Comparison of ENCODE assay signal across 30 mouse cellular contexts in genomic region chr5:143613265-143613664, GRCm38 (mm10). TPM values are rescaled to one million over a fixed set of nuclear protein-coding genes. Genes with fewer than 3 reads are reported as not detected.
DNase-seq lines count a peak whose midpoint lies in the region; ATAC-seq lines count a peak whose summit lies in the region.
"Had no signal": no experiment of that assay in that cellular context is flagged by ENCODE, and none has a peak within 500 bp of the region (broad histone marks: within the 10 kb centered on the region; RNA-seq: fewer than 3 reads in every experiment).

No protein-coding gene starts in this region.

- whole genome bisulfite sequencing in embryonic facial prominence, embryonic 13.5 days = 23% methylated on average over 4 of the region's 4 CpGs
- 75% methylated on average over 4 of the region's 4 CpGs for WGBS in limb, embryonic 11.5 days

- H3K4me3 ChIP-seq in embryonic facial prominence, embryonic 13.5 days = no peak overlapping the region
- no peak overlapping the region for H3K4me3 ChIP-seq in limb, embryonic 11.5 days (ENCODE audit: low read depth, low read length)
- H3K4me3 ChIP-seq: embryonic facial prominence, embryonic 12.5 days; forebrain, embryonic 10.5 days; forebrain, embryonic 13.5 days; heart, adult 2 months; heart, embryonic 10.5 days; heart, embryonic 13.5 days had no signal

- H3K27me3 ChIP-seq in embryonic facial prominence, embryonic 13.5 days = no peaks in the 10 kb centered on the region
- no peaks in the 10 kb centered on the region for H3K27me3 ChIP-seq in limb, embryonic 11.5 days (ENCODE audit: control insufficient read depth, insufficient read depth, low read length)
- H3K27me3 ChIP-seq: CH12.LX; embryonic facial prominence, embryonic 12.5 days; forebrain, embryonic 13.5 days; heart, embryonic 13.5 days; Patski had no signal

- ATAC-seq in embryonic facial prominence, embryonic 13.5 days (ENCODE audit: insufficient number of reproducible peaks, insufficient read depth, low FRiP score, low TSS enrichment, low read depth) = no peak
- ATAC-seq in limb, embryonic 11.5 days (ENCODE audit: insufficient number of reproducible peaks, low FRiP score, low TSS enrichment, low read depth) = no peak
- ATAC-seq: forebrain, embryonic 13.5 days; forebrain, embryonic 16.5 days; hindbrain, postnatal 0 days; inflammation-experienced regulatory T-cells, adult 6 months; intestine, embryonic 16.5 days; Patski had no signal

- peaks cover 32% of the 10 kb centered on the region for H3K4me1 ChIP-seq in embryonic facial prominence, embryonic 13.5 days
- H3K4me1 ChIP-seq in limb, embryonic 11.5 days (ENCODE audit: control insufficient read depth, insufficient read depth, low read length) = peaks cover 8% of the 10 kb centered on the region; the same call in 1 of the 2 replicates
- H3K4me1 ChIP-seq: forebrain, embryonic 13.5 days had no signal

- DNase-seq in adrenal gland, adult 2 months = peak; percentile 75
- no peak for DNase-seq in adrenal gland, postnatal 10 days
- DNase-seq in adrenal gland, postnatal 36 days = peak; percentile 57 to 62
- no peak for DNase-seq in limb, embryonic 11.5 days (ENCODE audit: low spot score)
- no peak for DNase-seq in cerebellum, postnatal 25 days
- no peak for DNase-seq in neural tube, embryonic 10.5 days (ENCODE audit: extremely low spot score, low spot score)
- DNase-seq: B cell, adult 2 months; cerebellum, adult 18-20 months; cerebellum, adult 9-10 months; cerebellum, postnatal 36 days; gastrocnemius, postnatal 10 days; gastrocnemius, postnatal 36 days; heart, postnatal 14 days; heart, postnatal 4 days; kidney, adult 18-20 months had no signal

- H3K9me3 ChIP-seq in embryonic facial prominence, embryonic 13.5 days = no peaks in the 10 kb centered on the region
- H3K9me3 ChIP-seq in limb, embryonic 11.5 days (ENCODE audit: control insufficient read depth, low read length) = no peaks in the 10 kb centered on the region
- H3K9me3 ChIP-seq: embryonic facial prominence, embryonic 12.5 days; forebrain, embryonic 10.5 days; forebrain, embryonic 13.5 days; G1E; heart, embryonic 10.5 days; heart, embryonic 13.5 days had no signal

- H3K36me3 ChIP-seq in embryonic facial prominence, embryonic 13.5 days = no peaks in the 10 kb centered on the region
- H3K36me3 ChIP-seq in limb, embryonic 11.5 days (ENCODE audit: control insufficient read depth, insufficient read depth, low read length) = no peaks in the 10 kb centered on the region
- H3K36me3 ChIP-seq: embryonic facial prominence, embryonic 12.5 days; forebrain, embryonic 10.5 days; G1E; heart, embryonic 10.5 days; heart, embryonic 13.5 days had no signal

- H3K27ac ChIP-seq in embryonic facial prominence, embryonic 13.5 days = peak overlapping the region; percentile 16; the same call in 1 of the 2 replicates
- H3K27ac ChIP-seq in limb, embryonic 11.5 days (replicated peaks; ENCODE audit: low read depth, low read length) = 0 out of 2 replicates have a peak overlapping the region, but pooled peaks have one; percentile 24
- H3K27ac ChIP-seq: embryonic facial prominence, embryonic 12.5 days; forebrain, embryonic 10.5 days; forebrain, embryonic 13.5 days; heart, adult 2 months; heart, embryonic 10.5 days; heart, embryonic 13.5 days; hindbrain, embryonic 14.5 days; hindbrain, postnatal 0 days had no signal

- H3K9ac ChIP-seq in embryonic facial prominence, embryonic 13.5 days = 0 out of 2 replicates have a peak overlapping the region, but pooled peaks have one; percentile 27
- no peak overlapping the region for H3K9ac ChIP-seq in limb, embryonic 11.5 days (ENCODE audit: low read length)
- H3K9ac ChIP-seq: embryonic facial prominence, embryonic 12.5 days; forebrain, embryonic 13.5 days; heart, embryonic 13.5 days; hindbrain, embryonic 14.5 days had no signal

- no peak overlapping the region for H3K4me2 ChIP-seq in embryonic facial prominence, embryonic 13.5 days
- H3K4me2 ChIP-seq in limb, embryonic 11.5 days (ENCODE audit: low read depth, severe bottlenecking) = no peak overlapping the region
- H3K4me2 ChIP-seq: embryonic facial prominence, embryonic 12.5 days; forebrain, embryonic 13.5 days; heart, embryonic 13.5 days; hindbrain, embryonic 14.5 days had no signal

RNA-seq across cellular contexts. Expression of gene Cyth3, which starts 9.0 kb away (rescaled TPM):
- 100 to 1,000 TPM; 119 to 164 TPM for total RNA-seq in adrenal gland, adult 2 months (2021)
- 61.7 and 78.7 TPM in 2 replicates for polyA plus RNA-seq in adrenal gland, adult 2 months (2012; rRNA removed)
- 100 to 1,000 TPM; 123 to 151 TPM for total RNA-seq in adrenal gland, postnatal 10 days (2021)
- total RNA-seq in adrenal gland, postnatal 36 days (2021) = 100 to 1,000 TPM; 120 to 180 TPM
- polyA plus RNA-seq in embryonic facial prominence, embryonic 13.5 days (2015; fragmentation: Nextera tagmentation; extraction: Ambion mirVana) = 48.4 and 51.3 TPM in 2 replicates
- polyA plus RNA-seq in limb, embryonic 11.5 days (2014; fragmentation: Nextera tagmentation; extraction: Ambion mirVana) = 49.6 and 51.0 TPM in 2 replicates

Comparison
In these comparisons a context has a peak if more than half of its experiments do, and no peak if none do; other contexts are left out.
1. DNase-seq: peak in adrenal gland, adult 2 months (single experiment) and adrenal gland, postnatal 36 days (2 of 2); none in adrenal gland, postnatal 10 days (single experiment), limb, embryonic 11.5 days (single experiment), cerebellum, postnatal 25 days (0 of 2) and neural tube, embryonic 10.5 days (single experiment).